Mouse (Mus musculus) erythroblast, embryonic 14.5 days (primary cell): ENCODE data around the gene Ovol3.

Experiments used
- GATA1 ChIP-seq: IDR thresholded peaks from 2 replicates; pipeline ENCODE4 v1.6.1; 2012; ENCODE audit warnings: low read length, inconsistent platforms, mixed read lengths
- TAL1 ChIP-seq: IDR thresholded peaks from 3 replicates; pipeline ENCODE4 v1.6.1; 2012; ENCODE audit warnings: low read length, inconsistent platforms, mixed read lengths

GRCm38 (mm10) chr7:30194101-30194831, 41.3 kb downstream of the Ovol3 start:
- TF ChIP-seq GATA1 (no peak), TAL1 (no peak)
